Mouse (Mus musculus): ENCODE results near the gene Ssr2.

Ssr2 gene

GRCm38 (mm10) chr3:88575540-88575939 is at the start of gene Ssr2:
TSS of gene Ssr2 (plus strand) at chr3:88575876.
- no peak for DNase-seq (ENCODE audit: low read depth, low spot score)

- peak; percentile 93 for DNase-seq (ENCODE audit: low read depth, low spot score)
These were observed 49.2 kb upstream of the Ssr2 start for GRCm38 (mm10) chr3:88526157-88527131.

- no peak for DNase-seq (ENCODE audit: low read depth, low spot score)
These were observed 48.1 kb upstream of the Ssr2 start for GRCm38 (mm10) chr3:88527565-88527964.

- DNase-seq (ENCODE audit: low read depth, low spot score) = no peak
These were observed 47.0 kb upstream of the Ssr2 start for GRCm38 (mm10) chr3:88528646-88529045.

GRCm38 (mm10) chr3:88529204-88530000 is 46.3 kb upstream of the Ssr2 start:
- no peak for DNase-seq (ENCODE audit: low read depth, low spot score)

- no peak for DNase-seq (ENCODE audit: low read depth, low spot score)
These were observed 45.4 kb upstream of the Ssr2 start for GRCm38 (mm10) chr3:88530082-88530864.

GRCm38 (mm10) chr3:88531348-88532298 is 44.1 kb upstream of the Ssr2 start:
- DNase-seq (ENCODE audit: low read depth, low spot score) = peak; percentile 94

GRCm38 (mm10) chr3:88532299-88532674 is 43.4 kb upstream of the Ssr2 start, which contains the start of gene Mex3a:
TSS of gene Mex3a (plus strand) at chr3:88532395.
- DNase-seq (ENCODE audit: low read depth, low spot score) = no peak

- peak; percentile 87 for DNase-seq (ENCODE audit: low read depth, low spot score)
These were observed 42.8 kb upstream of the Ssr2 start for GRCm38 (mm10) chr3:88532689-88533511.

GRCm38 (mm10) chr3:88533706-88534105 is 42.0 kb upstream of the Ssr2 start:
- no peak for DNase-seq (ENCODE audit: low read depth, low spot score)

GRCm38 (mm10) chr3:88535005-88535404 is 40.7 kb upstream of the Ssr2 start:
- DNase-seq (ENCODE audit: low read depth, low spot score) = no peak

- no peak for DNase-seq (ENCODE audit: low read depth, low spot score)
These were observed 40.1 kb upstream of the Ssr2 start for GRCm38 (mm10) chr3:88535527-88535926.

- DNase-seq (ENCODE audit: low read depth, low spot score) = peak; percentile 81
These were observed 39.4 kb upstream of the Ssr2 start for GRCm38 (mm10) chr3:88536103-88536930.

GRCm38 (mm10) chr3:88537146-88537545 is 38.5 kb upstream of the Ssr2 start:
- no peak for DNase-seq (ENCODE audit: low read depth, low spot score)

GRCm38 (mm10) chr3:88538271-88539145 is 37.2 kb upstream of the Ssr2 start:
- DNase-seq (ENCODE audit: low read depth, low spot score) = no peak

GRCm38 (mm10) chr3:88539397-88539796 is 36.3 kb upstream of the Ssr2 start:
- no peak for DNase-seq (ENCODE audit: low read depth, low spot score)

- DNase-seq (ENCODE audit: low read depth, low spot score) = no peak
These were observed 35.6 kb upstream of the Ssr2 start for GRCm38 (mm10) chr3:88540085-88540484.

Measured in mesoderm, embryonic 11.5 days (tissue).